Mouse (Mus musculus) kidney, postnatal 36 days (tissue): ENCODE measurements around the gene Lnpep.
A peak's percentile ranks its signal among the peaks of the same experiment; 100 is the strongest.
"Not testable (repeated sequence)": the region's sequence is repeated elsewhere in the genome, so short reads cannot be mapped to it uniquely, and the experiment has no call there.

Experiments used
- DNase-seq, 2 experiments: peaks; one replicate each; pipeline ENCODE4 v3.0.0; 2021 to 2022; ENCODE audit warnings: mixed read lengths in 2 of 2

Gene Lnpep

GRCm38 (mm10) chr17:17624957-17625586 lies at the start of gene Lnpep:
TSS of gene Lnpep (minus strand) at chr17:17625050.
- peak; percentile 93 to 95 for DNase-seq

DNA sequence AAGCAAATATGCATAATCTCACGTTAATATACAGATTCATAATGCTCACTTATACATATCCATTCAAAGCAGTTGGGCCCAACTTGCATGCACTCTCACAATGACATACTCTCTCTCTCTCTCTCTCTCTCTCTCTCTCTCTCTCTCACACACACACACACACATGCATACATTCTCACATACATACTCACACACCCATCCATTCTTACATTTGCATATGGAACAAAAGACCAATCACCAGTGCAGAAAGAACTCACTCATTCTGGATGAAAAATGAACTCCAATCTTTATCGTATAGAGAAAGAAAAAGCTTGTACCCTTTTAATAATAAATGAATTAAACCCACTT lies 31.0 kb upstream of the Lnpep start:
- DNase-seq = no peak

- no peak for DNase-seq
These were observed 30.4 kb upstream of the Lnpep start for GRCm38 (mm10) chr17:17654997-17655828.

- DNase-seq = no peak
These were observed 27.7 kb upstream of the Lnpep start for GRCm38 (mm10) chr17:17652570-17652969.

DNA sequence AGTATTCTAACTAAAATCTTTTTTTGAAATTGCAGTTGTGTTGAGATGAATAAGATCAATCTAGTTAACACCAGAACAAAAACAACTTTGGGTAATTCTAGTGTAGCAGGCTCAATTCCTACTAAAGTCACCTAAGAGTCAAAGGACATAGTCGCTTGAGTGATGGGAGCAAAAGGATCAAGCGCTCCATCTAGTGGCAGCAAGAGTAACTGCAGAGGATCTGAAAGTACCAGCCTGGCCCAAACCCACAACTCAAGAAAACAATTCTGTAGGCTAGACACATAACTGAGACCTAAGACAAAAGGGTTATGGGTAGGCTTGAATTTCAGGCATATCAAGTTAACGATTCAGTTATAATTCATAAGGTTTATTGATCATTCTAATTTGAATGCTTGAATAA lies 20.9 kb upstream of the Lnpep start:
- DNase-seq = peak; percentile 21 to 74

GRCm38 (mm10) chr17:17637387-17637786 lies 12.5 kb upstream of the Lnpep start:
- no peak for DNase-seq

DNA sequence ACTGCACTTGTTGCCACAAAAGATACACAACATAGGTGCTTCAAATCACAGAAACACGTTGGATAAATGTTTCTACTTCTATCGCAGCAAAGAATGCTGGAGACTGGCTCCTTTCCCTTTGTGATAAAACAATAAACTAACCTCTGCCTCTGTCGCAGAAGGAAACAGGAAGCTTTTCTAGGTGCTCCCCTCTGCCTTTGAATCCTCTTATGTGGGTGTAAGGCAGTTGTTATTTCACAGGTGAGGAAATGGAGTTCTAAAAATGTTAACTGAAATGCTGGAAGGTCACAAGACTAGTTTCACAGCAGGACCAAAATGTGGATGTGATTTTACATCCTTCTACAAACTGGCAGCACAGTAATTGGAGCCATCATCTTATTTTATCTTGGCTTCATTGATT lies 11.3 kb upstream of the Lnpep start:
- no peak for DNase-seq

GRCm38 (mm10) chr17:17634033-17634432 lies 9.2 kb upstream of the Lnpep start:
- no peak for DNase-seq

- DNase-seq = no peak
These were observed 7.1 kb upstream of the Lnpep start for GRCm38 (mm10) chr17:17631985-17632384.

DNA sequence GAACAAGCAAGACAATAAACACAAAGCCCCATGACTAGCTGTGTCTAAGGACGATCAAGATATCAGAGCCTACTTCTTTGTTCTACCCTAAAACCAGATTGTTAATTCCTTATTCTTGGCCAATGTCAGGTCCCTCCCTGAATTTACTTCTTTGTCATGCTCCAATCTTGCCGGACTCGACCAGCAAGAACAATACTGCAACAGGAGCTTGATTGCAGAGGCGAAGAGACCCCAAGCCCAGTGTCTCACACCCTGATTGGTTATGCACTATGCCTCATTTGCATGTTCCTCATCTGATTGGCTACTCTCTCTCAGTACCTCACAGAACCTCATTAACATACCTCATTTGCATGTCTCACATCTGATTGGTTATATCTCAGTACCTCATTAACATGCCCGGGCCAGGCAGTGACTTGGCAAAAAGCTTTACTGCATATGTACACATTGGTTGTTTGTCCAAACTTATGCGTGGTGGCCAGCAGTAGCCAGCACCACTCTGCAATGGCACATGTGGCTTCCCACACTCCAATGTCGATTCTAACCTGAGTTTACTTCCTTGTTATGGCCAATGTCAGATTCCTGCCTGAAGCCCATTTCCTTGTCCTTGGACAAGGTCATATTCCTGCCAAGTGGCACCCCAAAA lies 3.5 kb upstream of the Lnpep start:
- DNase-seq = not testable (repeated sequence)

DNA sequence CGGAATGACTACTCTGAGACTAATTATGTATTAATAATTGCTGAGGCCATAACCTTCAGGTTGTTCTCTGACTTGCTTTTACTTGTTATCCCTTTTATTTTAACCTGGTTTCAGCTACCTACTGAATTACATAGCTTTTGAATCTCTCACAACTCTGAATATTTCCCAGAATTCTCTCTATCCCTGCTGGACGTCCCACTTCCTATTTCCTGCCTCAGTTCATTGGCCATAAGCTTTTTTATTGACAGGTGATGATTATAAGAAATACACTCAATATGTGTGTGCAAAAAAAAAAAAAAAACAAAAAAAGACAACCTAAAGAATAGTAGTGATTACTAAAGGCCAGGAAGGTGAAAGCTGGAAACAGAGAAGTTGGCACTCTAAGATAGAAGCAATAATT lies 2.7 kb upstream of the Lnpep start:
- no peak for DNase-seq

- DNase-seq = no peak
These were observed 1.2 kb upstream of the Lnpep start for GRCm38 (mm10) chr17:17625887-17626679.

DNA sequence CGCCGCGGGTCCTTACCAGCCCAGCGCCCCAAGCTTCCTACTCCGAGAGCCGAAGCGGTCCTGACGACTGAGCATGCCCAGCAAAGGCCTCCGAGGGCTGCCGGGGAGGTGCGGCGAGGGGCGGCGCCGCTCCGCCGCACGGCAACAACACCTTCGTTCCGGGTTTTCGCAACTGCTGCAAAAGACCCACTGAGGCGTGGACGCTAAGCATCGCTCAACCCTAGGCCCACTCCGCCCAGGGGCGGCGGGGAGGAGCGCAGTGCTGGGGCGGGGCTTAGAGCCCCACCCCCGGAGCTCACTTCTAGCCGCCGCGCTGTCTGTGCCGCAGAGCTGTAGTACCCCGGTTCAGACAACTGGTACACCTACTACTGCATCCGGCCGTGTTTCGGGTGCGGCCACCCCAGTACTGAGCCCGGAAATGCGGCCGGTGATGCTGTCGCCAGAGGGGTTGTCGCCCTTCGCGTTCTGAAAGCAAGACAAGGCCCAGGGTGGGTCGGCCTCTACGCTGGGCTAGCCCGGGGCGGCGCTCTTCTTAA lies 361 bp downstream of the Lnpep start:
- DNase-seq = peak; percentile 95 to 96

- peak; percentile 76 to 82 for DNase-seq
These were observed 895 bp downstream of the Lnpep start for GRCm38 (mm10) chr17:17623890-17624420.

DNA sequence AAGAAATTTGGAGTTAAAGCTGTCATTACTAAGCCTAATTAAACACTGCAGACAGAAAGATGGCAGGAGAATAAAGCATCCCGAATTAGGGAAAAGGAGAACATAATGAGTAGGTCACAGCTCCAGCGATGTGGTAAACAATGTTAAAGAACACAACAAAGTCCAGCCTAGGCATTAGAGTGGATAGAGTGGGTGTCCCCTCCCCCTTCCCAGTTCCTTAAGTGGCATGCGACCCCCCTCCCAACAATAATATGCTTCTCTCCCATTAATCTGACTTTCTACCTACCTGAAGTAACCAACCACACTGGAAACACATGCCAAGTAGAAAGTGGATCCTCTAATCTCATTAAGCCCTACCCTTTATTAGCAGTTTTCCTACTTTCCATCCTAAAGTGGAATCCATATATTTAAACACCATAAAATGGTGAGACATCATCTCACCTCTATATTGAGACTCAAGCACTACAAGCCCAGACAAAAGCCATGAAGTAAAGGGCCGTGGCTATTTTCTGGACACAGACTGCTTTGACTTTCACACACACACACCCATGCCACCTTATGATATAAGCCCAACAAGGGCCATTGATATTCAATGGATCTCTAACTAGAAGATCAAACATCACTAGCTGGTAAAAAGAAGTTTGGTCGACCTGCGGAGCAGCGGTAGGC lies 1.5 kb downstream of the Lnpep start:
- no peak for DNase-seq

GRCm38 (mm10) chr17:17622576-17622975 lies 2.3 kb downstream of the Lnpep start:
- no peak for DNase-seq

DNA sequence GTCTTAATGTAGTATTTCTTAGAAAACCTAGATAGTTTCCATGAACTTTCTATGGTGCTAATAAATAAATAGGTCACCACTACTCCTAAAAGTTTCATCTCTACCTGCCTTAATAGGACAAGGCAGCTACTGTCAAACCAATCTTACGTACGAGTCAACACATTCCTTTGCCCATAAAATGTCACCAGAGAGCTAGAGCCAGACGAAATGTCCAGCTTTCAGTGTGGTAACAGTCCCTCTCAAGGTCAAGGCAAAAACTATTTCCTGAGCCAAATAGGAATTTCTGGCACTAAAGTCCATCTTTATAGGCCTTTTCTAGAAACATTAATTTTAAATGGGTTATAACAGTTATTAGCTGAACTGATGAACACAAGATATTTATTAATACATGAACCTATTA lies 3.3 kb downstream of the Lnpep start:
- DNase-seq = no peak

GRCm38 (mm10) chr17:17618463-17618862 lies 6.4 kb downstream of the Lnpep start:
- DNase-seq = no peak

GRCm38 (mm10) chr17:17617440-17618204 lies 7.2 kb downstream of the Lnpep start:
- no peak for DNase-seq

- no peak for DNase-seq
These were observed 12.5 kb downstream of the Lnpep start for GRCm38 (mm10) chr17:17612336-17612735.

DNA sequence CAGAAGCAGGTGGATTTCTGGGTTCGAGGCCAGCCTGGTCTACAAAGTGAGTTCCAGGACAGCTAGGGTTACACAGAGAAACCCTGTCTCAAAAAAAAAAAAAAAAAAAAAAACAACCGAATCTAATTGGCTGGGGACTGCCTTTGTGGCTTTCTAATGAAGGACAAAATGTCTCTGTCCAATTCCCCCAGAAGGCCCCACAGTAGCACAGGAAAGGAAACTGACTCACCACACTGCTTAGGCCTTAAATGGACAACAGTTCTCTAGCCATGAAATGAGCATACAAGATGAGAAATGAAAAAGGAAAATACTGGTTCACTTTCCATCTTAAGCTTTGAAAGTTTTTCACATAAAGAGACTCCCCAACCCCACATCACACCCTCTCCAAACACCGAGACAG lies 15.3 kb downstream of the Lnpep start:
- DNase-seq = peak in 1 of 2 experiments; percentile 22
